Mouse (Mus musculus): ENCODE data around the gene Dusp16. TPM values are rescaled to one million over a fixed set of nuclear protein-coding genes. Genes with fewer than 3 reads are reported as not detected.
A peak's percentile ranks its signal among the peaks of the same experiment; 100 is the strongest.

Gene Dusp16
- polyA plus RNA-seq, 1 experiment from 2014 or later, result 8.6 TPM

GRCm38 (mm10) chr6:134670881-134671411, 121.5 kb downstream of the Dusp16 start:
- Histone ChIP-seq H3K27me3 (ENCODE audit: control insufficient read depth, insufficient read depth, low read length) (no peaks in the 10 kb centered on the region), H3K4me2 (replicated peaks; ENCODE audit: low read depth) (no peak overlapping the region), H3K36me3 (ENCODE audit: control insufficient read depth, insufficient read depth, low read length) (no peaks in the 10 kb centered on the region), H3K9me3 (ENCODE audit: control insufficient read depth, low read length) (no peaks in the 10 kb centered on the region), H3K4me1 (replicated peaks; ENCODE audit: control insufficient read depth, insufficient read depth) (peaks cover 7% of the 10 kb centered on the region; the same call in 1 of the 2 replicates), H3K4me3 (ENCODE audit: low read depth, low read length) (no peak overlapping the region), H3K9ac (ENCODE audit: low read length) (no peak overlapping the region), H3K27ac (replicated peaks) (peak overlapping the region; percentile 58; the same call in 1 of the 2 replicates)
- WGBS, result 21% methylated on average over 4 of the region's 4 CpGs
- TF ChIP-seq EP300 (optimal IDR thresholded peaks at IDR 0.05) (no peak), CTCF (IDR thresholded peaks at IDR 0.05; ENCODE audit: low read depth) (no peak)
- no peak for DNase-seq (ENCODE audit: low spot score)
- ATAC-seq (ENCODE audit: low FRiP score, low TSS enrichment), result peak; percentile 62

- Histone ChIP-seq H3K4me3 (ENCODE audit: low read depth, low read length) (no peak overlapping the region), H3K9me3 (ENCODE audit: control insufficient read depth, low read length) (no peaks in the 10 kb centered on the region), H3K4me2 (replicated peaks; ENCODE audit: low read depth) (no peak overlapping the region), H3K27ac (replicated peaks) (no peak overlapping the region), H3K4me1 (replicated peaks; ENCODE audit: control insufficient read depth, insufficient read depth) (peaks cover 7% of the 10 kb centered on the region; the same call in 1 of the 2 replicates), H3K9ac (ENCODE audit: low read length) (no peak overlapping the region), H3K36me3 (ENCODE audit: control insufficient read depth, insufficient read depth, low read length) (no peaks in the 10 kb centered on the region), H3K27me3 (ENCODE audit: control insufficient read depth, insufficient read depth, low read length) (no peaks in the 10 kb centered on the region)
- WGBS, result 64% methylated on average over 6 of the region's 6 CpGs
- DNase-seq (ENCODE audit: low spot score), result no peak
- ATAC-seq (ENCODE audit: low FRiP score, low TSS enrichment), result no peak
- no peak for TF ChIP-seq EP300 (optimal IDR thresholded peaks at IDR 0.05)
- no peak for TF ChIP-seq CTCF (IDR thresholded peaks at IDR 0.05; ENCODE audit: low read depth)
These were observed 123.1 kb downstream of the Dusp16 start for GRCm38 (mm10) chr6:134669179-134669865.

GRCm38 (mm10) chr6:134668519-134668918, 123.9 kb downstream of the Dusp16 start:
- H3K9me3 ChIP-seq (ENCODE audit: control insufficient read depth, low read length), result no peaks in the 10 kb centered on the region
- 85% methylated on average over 2 of the region's 2 CpGs for whole genome bisulfite sequencing
- H3K27ac ChIP-seq (replicated peaks), result no peak overlapping the region
- no peaks in the 10 kb centered on the region for H3K27me3 ChIP-seq (ENCODE audit: control insufficient read depth, insufficient read depth, low read length)
- H3K4me1 ChIP-seq (replicated peaks; ENCODE audit: control insufficient read depth, insufficient read depth), result peaks cover 7% of the 10 kb centered on the region; the same call in 1 of the 2 replicates
- TF ChIP-seq EP300 (optimal IDR thresholded peaks at IDR 0.05) (no peak), CTCF (IDR thresholded peaks at IDR 0.05; ENCODE audit: low read depth) (no peak)
- no peaks in the 10 kb centered on the region for H3K36me3 ChIP-seq (ENCODE audit: control insufficient read depth, insufficient read depth, low read length)
- H3K4me3 ChIP-seq (ENCODE audit: low read depth, low read length), result no peak overlapping the region
- ATAC-seq (ENCODE audit: low FRiP score, low TSS enrichment) (no peak), DNase-seq (ENCODE audit: low spot score) (no peak)
- no peak overlapping the region for H3K9ac ChIP-seq (ENCODE audit: low read length)
- no peak overlapping the region for H3K4me2 ChIP-seq (replicated peaks; ENCODE audit: low read depth)

- Histone ChIP-seq H3K36me3 (ENCODE audit: control insufficient read depth, insufficient read depth, low read length) (no peaks in the 10 kb centered on the region), H3K27ac (replicated peaks) (no peak overlapping the region), H3K4me2 (replicated peaks; ENCODE audit: low read depth) (no peak overlapping the region), H3K4me1 (replicated peaks; ENCODE audit: control insufficient read depth, insufficient read depth) (0 out of 2 replicates have a peak, but pooled peaks cover under 1% of the 10 kb centered on the region), H3K27me3 (ENCODE audit: control insufficient read depth, insufficient read depth, low read length) (no peaks in the 10 kb centered on the region), H3K4me3 (ENCODE audit: low read depth, low read length) (no peak overlapping the region), H3K9ac (ENCODE audit: low read length) (no peak overlapping the region), H3K9me3 (ENCODE audit: control insufficient read depth, low read length) (no peaks in the 10 kb centered on the region)
- no peak for ATAC-seq (ENCODE audit: low FRiP score, low TSS enrichment)
- DNase-seq (ENCODE audit: low spot score), result no peak
- no peak for TF ChIP-seq EP300 (optimal IDR thresholded peaks at IDR 0.05)
- 52% methylated on average over 9 of the region's 9 CpGs for WGBS
These were observed 126.6 kb downstream of the Dusp16 start for GRCm38 (mm10) chr6:134665817-134666216.

Other genes starting within 250 kb of the Dusp16 start
- 12.1 and 12.7 TPM in 2 replicates for gene Lrp6, start 225.7 kb downstream of the Dusp16 start, polyA plus RNA-seq (2015; fragmentation: Nextera tagmentation; extraction: Ambion mirVana)
- 17.1 and 18.2 TPM in 2 replicates for gene Mansc1, start 160.1 kb downstream of the Dusp16 start, polyA plus RNA-seq (2015; fragmentation: Nextera tagmentation; extraction: Ambion mirVana)
- 17.7 and 20.7 TPM in 2 replicates for gene Borcs5, start 153.1 kb downstream of the Dusp16 start, polyA plus RNA-seq (2015; fragmentation: Nextera tagmentation; extraction: Ambion mirVana)
- 4.3 and 4.7 TPM in 2 replicates for gene Crebl2, start 37.5 kb upstream of the Dusp16 start, polyA plus RNA-seq (2015; fragmentation: Nextera tagmentation; extraction: Ambion mirVana)
- gene Gpr19, start 106.0 kb upstream of the Dusp16 start, polyA plus RNA-seq (2015; fragmentation: Nextera tagmentation; extraction: Ambion mirVana), result 6.6 and 6.9 TPM in 2 replicates
- gene Cdkn1b, start 127.8 kb upstream of the Dusp16 start, polyA plus RNA-seq (2015; fragmentation: Nextera tagmentation; extraction: Ambion mirVana), result 11.7 and 14.4 TPM in 2 replicates
- 1.5 and 1.8 TPM in 2 replicates for gene Apold1, start 189.1 kb upstream of the Dusp16 start, polyA plus RNA-seq (2015; fragmentation: Nextera tagmentation; extraction: Ambion mirVana)
- gene Ddx47, start 219.0 kb upstream of the Dusp16 start, polyA plus RNA-seq (2015; fragmentation: Nextera tagmentation; extraction: Ambion mirVana), result 46.0 and 47.7 TPM in 2 replicates

Measured in stomach, postnatal 0 days (tissue).